Mouse (Mus musculus): ENCODE data around the gene Adgrf3. TPM values are rescaled to one million over a fixed set of nuclear protein-coding genes. Genes with fewer than 3 reads are reported as not detected.

Gene Adgrf3
- total and polyA plus RNA-seq, 3 experiments = 1.0 to 2.3 (median 2.2) TPM

GRCm38 (mm10) chr5:30233042-30233441, 27.5 kb upstream of the Adgrf3 start:
- H3K27ac ChIP-seq (ENCODE audit: insufficient read depth, low read depth) = no peak overlapping the region
- no peaks in the 10 kb centered on the region for H3K27me3 ChIP-seq (replicated peaks)
- in situ Hi-C loops (cut with MboI; ENCODE audit: low pct_ligation_motif_present, low pct_unique_long_range_greater_than_20kb, low sequenced_read_pairs) = no loop called here
- peaks cover 50% of the 10 kb centered on the region for H3K79me2 ChIP-seq (replicated peaks; ENCODE audit: control insufficient read depth, extremely low read depth, insufficient read depth, poor library complexity, severe bottlenecking)
- H3K4me3 ChIP-seq (replicated peaks in 1 of 3; ENCODE audit: low read depth in 2 of 3, low read length in 2 of 3, poor library complexity in 1 of 3) = peak overlapping the region; percentile 72 to 85 (median 83)
- peaks cover 7 to 38% of the 10 kb centered on the region in 2 experiments; a peak in 3 of 4 replicates for H3K4me1 ChIP-seq (ENCODE audit: control insufficient read depth in 1 of 2, insufficient read depth in 2 of 2)
- dilution Hi-C loops (cut with MboI; ENCODE audit: extremely low pct_ligation_motif_present, extremely low pct_unique_long_range_greater_than_20kb, low sequenced_read_pairs) = no loop called here
- peaks cover 4% of the 10 kb centered on the region for H3K9me3 ChIP-seq (replicated peaks; ENCODE audit: low read length)
- peaks cover 0 to 12% of the 10 kb centered on the region in 2 experiments for H3K36me3 ChIP-seq (replicated peaks in 1 of 2; ENCODE audit: control insufficient read depth in 1 of 2, insufficient read depth in 1 of 2, low read length in 1 of 2)
- DNase-seq (ENCODE audit: extremely low read depth) = peak; percentile 41
- peak overlapping the region; percentile 87 for H3K4me2 ChIP-seq (ENCODE audit: insufficient read depth, low read depth, poor library complexity, severe bottlenecking)
- TF ChIP-seq ZNF384 (IDR thresholded peaks at IDR 0.05; ENCODE audit: low read depth, low read length) = no peak
- H3K9ac ChIP-seq (ENCODE audit: insufficient read depth, low read depth) = peak overlapping the region; percentile 54

DNA sequence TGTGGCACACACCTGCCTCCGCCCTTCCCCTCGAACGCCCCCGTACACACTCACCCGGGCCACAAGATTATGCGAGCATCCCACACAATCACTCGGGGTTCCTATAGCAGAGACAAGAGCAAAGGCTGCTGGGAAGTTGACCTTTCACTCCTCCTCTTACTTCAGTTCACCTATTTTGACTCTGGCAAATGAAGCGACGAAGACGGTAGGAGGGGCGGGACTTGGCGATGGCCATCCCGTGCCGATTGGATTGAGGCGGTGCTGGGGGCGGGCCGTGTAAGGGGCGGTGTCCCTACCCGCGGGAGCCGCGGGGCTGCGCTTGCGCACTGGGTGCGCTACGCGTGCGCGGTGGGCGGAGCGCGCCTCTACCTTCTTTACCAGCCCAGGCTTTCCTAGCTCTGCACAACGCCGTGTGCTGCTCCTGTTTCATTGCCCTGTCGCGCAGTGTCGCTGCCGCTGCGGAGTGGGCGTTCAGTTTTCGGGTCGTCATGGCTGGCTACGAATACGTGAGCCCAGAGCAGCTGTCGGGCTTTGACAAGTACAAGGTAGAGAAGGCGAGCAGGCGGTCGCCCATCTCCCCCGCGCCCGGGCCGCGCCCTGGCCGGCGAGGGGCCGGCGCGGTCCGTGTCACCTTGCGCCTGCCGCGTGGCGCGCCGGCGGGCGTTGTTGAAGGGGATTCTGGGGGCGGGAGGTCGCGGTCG, 26.9 kb upstream of the Adgrf3 start, which contains the start of gene Selenoi:
Gene Selenoi, plus strand, starts transcription at position 311 of the 701 bp plus-strand sequence.
- peaks cover 7 to 37% of the 10 kb centered on the region in 2 experiments; a peak in 3 of 4 replicates for H3K4me1 ChIP-seq (ENCODE audit: control insufficient read depth in 1 of 2, insufficient read depth in 2 of 2)
- in situ Hi-C loops (cut with MboI; ENCODE audit: low pct_ligation_motif_present, low pct_unique_long_range_greater_than_20kb, low sequenced_read_pairs) = no loop called here
- TF ChIP-seq TCF12 (IDR thresholded peaks at IDR 0.05; ENCODE audit: low read depth, low read length) (peak; percentile 61), UBTF (IDR thresholded peaks at IDR 0.05; ENCODE audit: low read depth, low read length) (peak; percentile 31; the same call in 1 of the 2 replicates), KAT2A (IDR thresholded peaks at IDR 0.05; ENCODE audit: insufficient replicate concordance, low read length) (peak; percentile 77; the same call in 1 of the 2 replicates), NRF1 (IDR thresholded peaks at IDR 0.05; ENCODE audit: low read depth, low read length) (peak; percentile 99), POLR2AphosphoS2 (IDR thresholded peaks at IDR 0.05; ENCODE audit: low read depth, low read length) (peak; percentile 77; the same call in 1 of the 2 replicates), NELFE (IDR thresholded peaks at IDR 0.05; ENCODE audit: low read depth, low read length) (peak; percentile 95), MAZ (IDR thresholded peaks at IDR 0.05; ENCODE audit: low read depth, low read length) (no peak), SMC3 (IDR thresholded peaks at IDR 0.05; ENCODE audit: low read depth, low read length) (no peak), POLR2A (IDR thresholded peaks at IDR 0.05; ENCODE audit: low read depth, low read length) (peak; percentile 92), GABPA (IDR thresholded peaks at IDR 0.05; ENCODE audit: insufficient replicate concordance, low read depth, low read length) (no peak), ZKSCAN1 (IDR thresholded peaks at IDR 0.05; ENCODE audit: borderline replicate concordance, low read depth, low read length) (no peak), MAFK (IDR thresholded peaks at IDR 0.05; ENCODE audit: insufficient replicate concordance, low read length) (no peak), MEF2A (IDR thresholded peaks at IDR 0.05; ENCODE audit: borderline replicate concordance, low read depth, low read length) (no peak), BHLHE40 (IDR thresholded peaks at IDR 0.05; ENCODE audit: low read depth, low read length) (no peak), MYC (IDR thresholded peaks at IDR 0.05; ENCODE audit: low read depth, low read length) (0 out of 2 replicates have a peak, but pooled peaks have one; percentile 2), EP300 (IDR thresholded peaks at IDR 0.05; ENCODE audit: low read length) (no peak), USF2 (conservative IDR thresholded peaks at IDR 0.05; ENCODE audit: low read depth, low read length) (no peak), ZMIZ1 (IDR thresholded peaks at IDR 0.05; ENCODE audit: low read depth, low read length) (peak; percentile 70), ZC3H11A (IDR thresholded peaks at IDR 0.05; ENCODE audit: low read depth, low read length) (no peak), SIN3A (IDR thresholded peaks at IDR 0.05; ENCODE audit: low read length) (peak; percentile 68), RAD21 (IDR thresholded peaks at IDR 0.05; ENCODE audit: low read depth, low read length) (no peak), JUND (conservative IDR thresholded peaks at IDR 0.05; ENCODE audit: low read depth, low read length) (no peak), ETS1 (conservative IDR thresholded peaks at IDR 0.05; ENCODE audit: low read depth, low read length) (no peak), IRF4 (IDR thresholded peaks at IDR 0.05; ENCODE audit: low read depth, low read length) (peak; percentile 43; the same call in 1 of the 2 replicates), MXI1 (IDR thresholded peaks at IDR 0.05; ENCODE audit: low read depth, low read length) (no peak; the same call in 1 of the 2 replicates), MAX (IDR thresholded peaks at IDR 0.05; ENCODE audit: low read length) (no peak), JUN (IDR thresholded peaks at IDR 0.05; ENCODE audit: insufficient read depth, low read depth, low read length) (no peak), CTCF (conservative IDR thresholded peaks at IDR 0.05 in 1 of 2, IDR thresholded peaks at IDR 0.05 in 1 of 2; ENCODE audit: low read depth in 2 of 2, low read length in 2 of 2) (no peak), E2F4 (IDR thresholded peaks at IDR 0.05; ENCODE audit: insufficient replicate concordance, low read depth, low read length) (peak; percentile 24; the same call in 1 of the 2 replicates), PAX5 (IDR thresholded peaks at IDR 0.05; ENCODE audit: low read length) (no peak), CHD2 (IDR thresholded peaks at IDR 0.05; ENCODE audit: low read length) (peak; percentile 87), ZNF384 (IDR thresholded peaks at IDR 0.05; ENCODE audit: low read depth, low read length) (no peak)

More for the DNA sequence above, 26.9 kb upstream of the Adgrf3 start, which contains the start of gene Selenoi:
- H3K79me2 ChIP-seq (replicated peaks; ENCODE audit: control insufficient read depth, extremely low read depth, insufficient read depth, poor library complexity, severe bottlenecking) = peaks cover 44% of the 10 kb centered on the region
- peaks cover 0 to 10% of the 10 kb centered on the region in 2 experiments for H3K36me3 ChIP-seq (replicated peaks in 1 of 2; ENCODE audit: control insufficient read depth in 1 of 2, insufficient read depth in 1 of 2, low read length in 1 of 2)
- dilution Hi-C loops (cut with MboI; ENCODE audit: extremely low pct_ligation_motif_present, extremely low pct_unique_long_range_greater_than_20kb, low sequenced_read_pairs) = no loop called here
- peaks cover 4% of the 10 kb centered on the region for H3K9me3 ChIP-seq (replicated peaks; ENCODE audit: low read length)
- H3K27me3 ChIP-seq (replicated peaks) = no peaks in the 10 kb centered on the region
- peak within 1 kb of the TSS; percentile 73 to 85 (median 83) for H3K4me3 ChIP-seq (replicated peaks in 1 of 3; ENCODE audit: low read depth in 2 of 3, low read length in 2 of 3, poor library complexity in 1 of 3)
- H3K27ac ChIP-seq (ENCODE audit: insufficient read depth, low read depth) = no peak within 1 kb of the TSS
- peak within 1 kb of the TSS; percentile 87 for H3K4me2 ChIP-seq (ENCODE audit: insufficient read depth, low read depth, poor library complexity, severe bottlenecking)
- peak; percentile 98 for DNase-seq (ENCODE audit: extremely low read depth)
- peak within 1 kb of the TSS; percentile 76 for H3K9ac ChIP-seq (ENCODE audit: insufficient read depth, low read depth)
